8 mouse cellular contexts compared by ENCODE assay signal in genomic region chr2:58199442-58199841, GRCm38 (mm10). TPM values are rescaled to one million over a fixed set of nuclear protein-coding genes. Genes with fewer than 3 reads are reported as not detected.
A peak's percentile ranks its signal among the peaks of the same experiment; 100 is the strongest.
DNase-seq lines count a peak whose midpoint lies in the region; ATAC-seq lines count a peak whose summit lies in the region.
"Had no signal": no experiment of that assay in that cellular context is flagged by ENCODE, and none has a peak within 500 bp of the region (broad histone marks: within the 10 kb centered on the region; RNA-seq: fewer than 3 reads in every experiment).

No protein-coding gene starts in this region.

- no peaks in the 10 kb centered on the region for H3K27me3 ChIP-seq in embryonic facial prominence, embryonic 14.5 days (replicated peaks; ENCODE audit: control insufficient read depth, insufficient read depth, low read length)
- H3K27me3 ChIP-seq in hindbrain, embryonic 12.5 days = no peaks in the 10 kb centered on the region
- H3K27me3 ChIP-seq: stomach, embryonic 15.5 days had no signal

- H3K4me1 ChIP-seq in embryonic facial prominence, embryonic 14.5 days (ENCODE audit: control insufficient read depth, insufficient read depth, low read length) = no peaks in the 10 kb centered on the region
- no peaks in the 10 kb centered on the region for H3K4me1 ChIP-seq in hindbrain, embryonic 12.5 days
- H3K4me1 ChIP-seq: stomach, embryonic 15.5 days had no signal

- H3K4me2 ChIP-seq in embryonic facial prominence, embryonic 14.5 days (ENCODE audit: low read depth, low read length) = no peak overlapping the region
- no peak overlapping the region for H3K4me2 ChIP-seq in hindbrain, embryonic 12.5 days (replicated peaks)
- H3K4me2 ChIP-seq: stomach, embryonic 15.5 days had no signal

- no peaks in the 10 kb centered on the region for H3K36me3 ChIP-seq in embryonic facial prominence, embryonic 14.5 days (ENCODE audit: control insufficient read depth, insufficient read depth, low read length)
- H3K36me3 ChIP-seq in hindbrain, embryonic 12.5 days = no peaks in the 10 kb centered on the region
- H3K36me3 ChIP-seq: stomach, embryonic 15.5 days had no signal

- no peaks in the 10 kb centered on the region for H3K9me3 ChIP-seq in embryonic facial prominence, embryonic 14.5 days (ENCODE audit: control insufficient read depth, low read length)
- no peaks in the 10 kb centered on the region for H3K9me3 ChIP-seq in hindbrain, embryonic 12.5 days (replicated peaks)
- H3K9me3 ChIP-seq: stomach, embryonic 15.5 days had no signal

- H3K9ac ChIP-seq in embryonic facial prominence, embryonic 14.5 days (ENCODE audit: low read depth, low read length) = no peak overlapping the region
- no peak overlapping the region for H3K9ac ChIP-seq in hindbrain, embryonic 12.5 days
- H3K9ac ChIP-seq: stomach, embryonic 15.5 days had no signal

- 0 out of 2 replicates have a peak, but pooled peaks have one; percentile 53 for ATAC-seq in embryonic facial prominence, embryonic 14.5 days (ENCODE audit: low read depth)
- ATAC-seq in hindbrain, embryonic 12.5 days (ENCODE audit: low FRiP score) = peak; percentile 71; the same call in 1 of the 2 replicates
- peak; percentile 86 for ATAC-seq in megakaryocyte progenitor cell, adult 5-6 weeks (replicated peaks; ENCODE audit: poor library complexity)

- 69% methylated on average over 6 of the region's 6 CpGs for WGBS in embryonic facial prominence, embryonic 14.5 days
- 81% methylated on average over 6 of the region's 6 CpGs for WGBS in hindbrain, embryonic 12.5 days

- no peak overlapping the region for H3K4me3 ChIP-seq in embryonic facial prominence, embryonic 14.5 days (ENCODE audit: low read depth, low read length)
- H3K4me3 ChIP-seq in hindbrain, embryonic 12.5 days = no peak overlapping the region
- H3K4me3 ChIP-seq: stomach, embryonic 15.5 days had no signal

- no peak overlapping the region for H3K27ac ChIP-seq in embryonic facial prominence, embryonic 14.5 days (replicated peaks; ENCODE audit: low read depth, low read length)
- no peak overlapping the region for H3K27ac ChIP-seq in hindbrain, embryonic 12.5 days
- H3K27ac ChIP-seq: stomach, embryonic 15.5 days had no signal

- peak; percentile 71 for DNase-seq in MN1 (ENCODE audit: low spot score)
- DNase-seq in adrenal gland, postnatal 14 days = peak; percentile 76
- peak; percentile 50 for DNase-seq in embryonic facial prominence, embryonic 14.5 days (ENCODE audit: low spot score)
- DNase-seq in layer of hippocampus, postnatal 10 days (ENCODE audit: low spot score in 2 of 2) = peak; percentile 72 to 81
- peak; percentile 70 for DNase-seq in right cerebral cortex, postnatal 25 days

RNA-seq across cellular contexts. Expression of gene Cytip, which starts 4.1 kb away (rescaled TPM):
- total RNA-seq in adrenal gland, postnatal 14 days (2021) = 10.5 and 27.2 TPM in 2 replicates
- 1.8 and 3.2 TPM in 2 replicates for polyA plus RNA-seq in embryonic facial prominence, embryonic 14.5 days (2014; fragmentation: Nextera tagmentation; extraction: Ambion mirVana)
- polyA plus RNA-seq in hindbrain, embryonic 12.5 days (2016; fragmentation: Nextera tagmentation; extraction: Ambion mirVana) = 0.23 and 0.86 TPM in 2 replicates
- total RNA-seq in layer of hippocampus, postnatal 10 days (2021) = under 1 TPM; 0.13 to 0.30 TPM
- 14.7 and 26.8 TPM in 2 replicates for total RNA-seq in megakaryocyte progenitor cell, adult 5-6 weeks (2015)
- total RNA-seq in megakaryocyte progenitor cell, adult 5-6 weeks (2017) = 34.1 and 46.1 TPM in 2 replicates
